Mouse (Mus musculus): ENCODE data around the gene Pcbp4. TPM values are rescaled to one million over a fixed set of nuclear protein-coding genes. Genes with fewer than 3 reads are reported as not detected.
"Not testable (repeated sequence)": the region's sequence is repeated elsewhere in the genome, so short reads cannot be mapped to it uniquely, and the experiment has no call there.

The Pcbp4 gene
- polyA plus RNA-seq, 1 experiment from 2014 or later: 299 TPM

GRCm38 (mm10) chr9:106476924-106477484, 23.9 kb downstream of the Pcbp4 start, which contains the start of gene Parp3:
Gene Parp3 (minus strand): TSS chr9:106476949.
- WGBS: under 1% methylated on average over 41 of the region's 41 CpGs
- peak within 1 kb of the TSS; percentile 66 for H3K9ac ChIP-seq
- H3K4me2 ChIP-seq: peak within 1 kb of the TSS; percentile 98
- ATAC-seq (ENCODE audit: low FRiP score): peak; percentile 98
- H3K9me3 ChIP-seq: no peaks in the 10 kb centered on the region
- H3K36me3 ChIP-seq (replicated peaks): peaks cover 21% of the 10 kb centered on the region
- H3K4me3 ChIP-seq (replicated peaks): peak within 1 kb of the TSS; percentile 73
- peaks cover 10% of the 10 kb centered on the region; the same call in 1 of the 2 replicates for H3K27me3 ChIP-seq
- no peak within 1 kb of the TSS for H3K27ac ChIP-seq
- H3K4me1 ChIP-seq: peaks cover 37% of the 10 kb centered on the region

GRCm38 (mm10) chr9:106477649-106478048, 24.6 kb downstream of the Pcbp4 start:
- ATAC-seq (ENCODE audit: low FRiP score): no peak
- H3K9me3 ChIP-seq: no peaks in the 10 kb centered on the region
- peaks cover 32% of the 10 kb centered on the region for H3K4me1 ChIP-seq
- peak overlapping the region; percentile 98 for H3K4me2 ChIP-seq
- 7% methylated on average over 16 of the region's 16 CpGs for WGBS
- H3K27ac ChIP-seq: no peak overlapping the region
- peaks cover 26% of the 10 kb centered on the region for H3K36me3 ChIP-seq (replicated peaks)
- H3K4me3 ChIP-seq (replicated peaks): peak overlapping the region; percentile 73
- peak overlapping the region; percentile 66 for H3K9ac ChIP-seq
- H3K27me3 ChIP-seq: peaks cover 9% of the 10 kb centered on the region; the same call in 1 of the 2 replicates

GRCm38 (mm10) chr9:106478101-106478500, 25.0 kb downstream of the Pcbp4 start:
- 84% methylated on average over 9 of the region's 9 CpGs for WGBS
- H3K9me3 ChIP-seq: no peaks in the 10 kb centered on the region
- no peak for ATAC-seq (ENCODE audit: low FRiP score)
- H3K27me3 ChIP-seq: peaks cover 9% of the 10 kb centered on the region; the same call in 1 of the 2 replicates
- peak overlapping the region; percentile 98 for H3K4me2 ChIP-seq
- peak overlapping the region; percentile 73 for H3K4me3 ChIP-seq (replicated peaks)
- no peak overlapping the region for H3K27ac ChIP-seq
- peaks cover 30% of the 10 kb centered on the region for H3K36me3 ChIP-seq (replicated peaks)
- H3K9ac ChIP-seq: peak overlapping the region; percentile 66
- H3K4me1 ChIP-seq: peaks cover 32% of the 10 kb centered on the region

- ATAC-seq (ENCODE audit: low FRiP score): no peak
- Histone ChIP-seq H3K4me3 (replicated peaks) (no peak overlapping the region), H3K9ac (no peak overlapping the region), H3K9me3 (no peaks in the 10 kb centered on the region), H3K4me2 (no peak overlapping the region), H3K27ac (no peak overlapping the region), H3K27me3 (no peaks in the 10 kb centered on the region), H3K4me1 (peaks cover 17% of the 10 kb centered on the region), H3K36me3 (replicated peaks) (peaks cover 54% of the 10 kb centered on the region)
- 94% methylated on average over 7 of the region's 7 CpGs for WGBS
These were observed 27.4 kb downstream of the Pcbp4 start for GRCm38 (mm10) chr9:106480541-106480940.

- no peak overlapping the region for H3K27ac ChIP-seq
- no peak for ATAC-seq (ENCODE audit: low FRiP score)
- no peaks in the 10 kb centered on the region for H3K9me3 ChIP-seq
- no peak overlapping the region for H3K9ac ChIP-seq
- no peak overlapping the region for H3K4me3 ChIP-seq (replicated peaks)
- no peak overlapping the region for H3K4me2 ChIP-seq
- WGBS: 94% methylated on average over 15 of the region's 15 CpGs
- H3K36me3 ChIP-seq (replicated peaks): peaks cover 59% of the 10 kb centered on the region
- H3K27me3 ChIP-seq: no peaks in the 10 kb centered on the region
- H3K4me1 ChIP-seq: peaks cover 16% of the 10 kb centered on the region
These were observed 28.0 kb downstream of the Pcbp4 start for GRCm38 (mm10) chr9:106481075-106481474.

- 94% methylated on average over 13 of the region's 13 CpGs for WGBS
- Histone ChIP-seq H3K4me1 (peaks cover 10% of the 10 kb centered on the region), H3K9me3 (no peaks in the 10 kb centered on the region), H3K27me3 (no peaks in the 10 kb centered on the region), H3K4me3 (replicated peaks) (no peak overlapping the region), H3K27ac (no peak overlapping the region), H3K9ac (no peak overlapping the region), H3K4me2 (no peak overlapping the region), H3K36me3 (replicated peaks) (peaks cover 61% of the 10 kb centered on the region)
- ATAC-seq (ENCODE audit: low FRiP score): no peak
These were observed 28.6 kb downstream of the Pcbp4 start for GRCm38 (mm10) chr9:106481676-106482075.

GRCm38 (mm10) chr9:106482578-106483115, 29.6 kb downstream of the Pcbp4 start:
- Histone ChIP-seq H3K9me3 (no peaks in the 10 kb centered on the region), H3K27me3 (no peaks in the 10 kb centered on the region), H3K9ac (no peak overlapping the region), H3K4me3 (replicated peaks) (no peak overlapping the region), H3K27ac (no peak overlapping the region), H3K36me3 (replicated peaks) (peaks cover 61% of the 10 kb centered on the region), H3K4me1 (peaks cover 7% of the 10 kb centered on the region), H3K4me2 (no peak overlapping the region)
- 91% methylated on average over 17 of the region's 17 CpGs for WGBS
- no peak for ATAC-seq (ENCODE audit: low FRiP score)

GRCm38 (mm10) chr9:106483136-106483535, 30.0 kb downstream of the Pcbp4 start:
- Histone ChIP-seq H3K4me1 (peaks cover 2% of the 10 kb centered on the region), H3K9me3 (no peaks in the 10 kb centered on the region), H3K4me2 (no peak overlapping the region), H3K9ac (no peak overlapping the region), H3K4me3 (replicated peaks) (no peak overlapping the region), H3K27ac (no peak overlapping the region), H3K27me3 (no peaks in the 10 kb centered on the region), H3K36me3 (replicated peaks) (peaks cover 61% of the 10 kb centered on the region)
- ATAC-seq (ENCODE audit: low FRiP score): no peak
- WGBS: 96% methylated on average over 10 of the region's 10 CpGs

GRCm38 (mm10) chr9:106483606-106484005, 30.5 kb downstream of the Pcbp4 start:
- ATAC-seq (ENCODE audit: low FRiP score): no peak
- Histone ChIP-seq H3K27ac (no peak overlapping the region), H3K27me3 (no peaks in the 10 kb centered on the region), H3K4me2 (no peak overlapping the region), H3K9me3 (no peaks in the 10 kb centered on the region), H3K4me1 (no peaks in the 10 kb centered on the region), H3K4me3 (replicated peaks) (no peak overlapping the region), H3K36me3 (replicated peaks) (peaks cover 61% of the 10 kb centered on the region), H3K9ac (no peak overlapping the region)
- WGBS: 95% methylated on average over 17 of the region's 17 CpGs

- Histone ChIP-seq H3K4me1 (no peaks in the 10 kb centered on the region), H3K4me2 (no peak overlapping the region), H3K4me3 (replicated peaks) (no peak overlapping the region), H3K27me3 (no peaks in the 10 kb centered on the region), H3K36me3 (replicated peaks) (peaks cover 58% of the 10 kb centered on the region), H3K27ac (no peak overlapping the region), H3K9ac (no peak overlapping the region), H3K9me3 (no peaks in the 10 kb centered on the region)
- 82% methylated on average over 10 of the region's 10 CpGs for WGBS
- ATAC-seq (ENCODE audit: low FRiP score): no peak
These were observed 32.0 kb downstream of the Pcbp4 start for GRCm38 (mm10) chr9:106485076-106485475.

GRCm38 (mm10) chr9:106487602-106488001, 34.5 kb downstream of the Pcbp4 start:
- not testable (repeated sequence) for H3K4me2 ChIP-seq; H3K27ac ChIP-seq; H3K4me1 ChIP-seq; H3K9me3 ChIP-seq; H3K27me3 ChIP-seq; H3K4me3 ChIP-seq (replicated peaks); ATAC-seq (ENCODE audit: low FRiP score); H3K9ac ChIP-seq
- peaks cover 36% of the 10 kb centered on the region for H3K36me3 ChIP-seq (replicated peaks)
- 96% methylated on average over 6 of the region's 6 CpGs for WGBS

GRCm38 (mm10) chr9:106499667-106500066, 46.6 kb downstream of the Pcbp4 start, which contains the start of gene Iqcf1:
Gene Iqcf1 (plus strand): TSS chr9:106499967.
- Histone ChIP-seq H3K4me2 (no peak within 1 kb of the TSS), H3K4me1 (no peaks in the 10 kb centered on the region), H3K27me3 (no peaks in the 10 kb centered on the region), H3K36me3 (replicated peaks) (no peaks in the 10 kb centered on the region), H3K27ac (no peak within 1 kb of the TSS), H3K4me3 (replicated peaks) (no peak within 1 kb of the TSS), H3K9me3 (no peaks in the 10 kb centered on the region), H3K9ac (no peak within 1 kb of the TSS)
- ATAC-seq (ENCODE audit: low FRiP score): no peak
- WGBS: 92% methylated on average over 6 of the region's 6 CpGs

- H3K27ac ChIP-seq: no peak overlapping the region
- H3K4me3 ChIP-seq (replicated peaks): no peak overlapping the region
- no peak overlapping the region for H3K9ac ChIP-seq
- WGBS: 89% methylated on average over 22 of the region's 22 CpGs
- H3K9me3 ChIP-seq: no peaks in the 10 kb centered on the region
- no peaks in the 10 kb centered on the region for H3K36me3 ChIP-seq (replicated peaks)
- H3K4me1 ChIP-seq: no peaks in the 10 kb centered on the region
- no peak overlapping the region for H3K4me2 ChIP-seq
- no peaks in the 10 kb centered on the region for H3K27me3 ChIP-seq
- no peak for ATAC-seq (ENCODE audit: low FRiP score)
These were observed 48.8 kb downstream of the Pcbp4 start for GRCm38 (mm10) chr9:106501846-106502245.
